Mouse (Mus musculus): ENCODE results near the gene Bcar1. TPM values are rescaled to one million over a fixed set of nuclear protein-coding genes. Genes with fewer than 3 reads are reported as not detected.

Bcar1 gene
- 38.7 and 39.7 TPM in 2 replicates for polyA plus RNA-seq (2015; fragmentation: Nextera tagmentation; extraction: Ambion mirVana)

- Histone ChIP-seq H3K27me3 (replicated peaks) (no peaks in the 10 kb centered on the region), H3K36me3 (no peaks in the 10 kb centered on the region), H3K4me2 (peak within 1 kb of the TSS; percentile 66), H3K4me1 (peaks cover 64% of the 10 kb centered on the region), H3K9me3 (no peaks in the 10 kb centered on the region), H3K4me3 (replicated peaks) (peak within 1 kb of the TSS; percentile 81), H3K27ac (peak within 1 kb of the TSS; percentile 83), H3K9ac (peak within 1 kb of the TSS; percentile 90)
- peak; percentile 33; the same call in 1 of the 2 replicates for ATAC-seq (ENCODE audit: insufficient read depth, low FRiP score, low read depth)
- WGBS = 10% methylated on average over 37 of the region's 40 CpGs
These were observed at the start of gene Bcar1 for GRCm38 (mm10) chr8:111743792-111744696. Bcar1 (minus strand) TSS chr8:111743809.

GRCm38 (mm10) chr8:111789639-111790038 lies 46.0 kb upstream of the Bcar1 start:
- H3K36me3 ChIP-seq = 0 out of 2 replicates have a peak, but pooled peaks cover 6% of the 10 kb centered on the region
- peaks cover 12% of the 10 kb centered on the region; the same call in 1 of the 2 replicates for H3K4me1 ChIP-seq
- H3K4me2 ChIP-seq = no peak overlapping the region
- no peak overlapping the region for H3K9ac ChIP-seq
- no peak overlapping the region for H3K4me3 ChIP-seq (replicated peaks)
- no peaks in the 10 kb centered on the region for H3K9me3 ChIP-seq
- no peaks in the 10 kb centered on the region for H3K27me3 ChIP-seq (replicated peaks)
- no peak overlapping the region for H3K27ac ChIP-seq
- ATAC-seq (ENCODE audit: insufficient read depth, low FRiP score, low read depth) = no peak

- ATAC-seq (ENCODE audit: insufficient read depth, low FRiP score, low read depth) = no peak
- H3K27ac ChIP-seq = no peak overlapping the region
- no peak overlapping the region for H3K9ac ChIP-seq
- H3K4me3 ChIP-seq (replicated peaks) = no peak overlapping the region
- H3K4me1 ChIP-seq = peaks cover 12% of the 10 kb centered on the region; the same call in 1 of the 2 replicates
- 0 out of 2 replicates have a peak, but pooled peaks cover 6% of the 10 kb centered on the region for H3K36me3 ChIP-seq
- H3K27me3 ChIP-seq (replicated peaks) = no peaks in the 10 kb centered on the region
- no peak overlapping the region for H3K4me2 ChIP-seq
- WGBS = 50% methylated on average over 4 of the region's 4 CpGs
- no peaks in the 10 kb centered on the region for H3K9me3 ChIP-seq
These were observed 45.6 kb upstream of the Bcar1 start for GRCm38 (mm10) chr8:111789200-111789599.

- no peaks in the 10 kb centered on the region for H3K27me3 ChIP-seq (replicated peaks)
- no peak for ATAC-seq (ENCODE audit: insufficient read depth, low FRiP score, low read depth)
- H3K4me1 ChIP-seq = peaks cover 10% of the 10 kb centered on the region; the same call in 1 of the 2 replicates
- H3K9me3 ChIP-seq = no peaks in the 10 kb centered on the region
- H3K9ac ChIP-seq = no peak overlapping the region
- H3K4me2 ChIP-seq = no peak overlapping the region
- WGBS = 72% methylated on average over 3 of the region's 3 CpGs
- H3K27ac ChIP-seq = no peak overlapping the region
- H3K4me3 ChIP-seq (replicated peaks) = no peak overlapping the region
- 0 out of 2 replicates have a peak, but pooled peaks cover 6% of the 10 kb centered on the region for H3K36me3 ChIP-seq
These were observed 44.9 kb upstream of the Bcar1 start for GRCm38 (mm10) chr8:111788497-111788896.

- Histone ChIP-seq H3K36me3 (0 out of 2 replicates have a peak, but pooled peaks cover 6% of the 10 kb centered on the region), H3K4me3 (replicated peaks) (no peak overlapping the region), H3K4me1 (peaks cover 9% of the 10 kb centered on the region; the same call in 1 of the 2 replicates), H3K27ac (peak overlapping the region; percentile 36; the same call in 1 of the 2 replicates), H3K9me3 (no peaks in the 10 kb centered on the region), H3K4me2 (no peak overlapping the region), H3K9ac (no peak overlapping the region), H3K27me3 (replicated peaks) (no peaks in the 10 kb centered on the region)
- ATAC-seq (ENCODE audit: insufficient read depth, low FRiP score, low read depth) = no peak
- 73% methylated on average over 5 of the region's 5 CpGs for WGBS
These were observed 44.5 kb upstream of the Bcar1 start for GRCm38 (mm10) chr8:111788085-111788484.

- Histone ChIP-seq H3K4me3 (replicated peaks) (no peak overlapping the region), H3K27me3 (replicated peaks) (no peaks in the 10 kb centered on the region), H3K27ac (peak overlapping the region; percentile 36; the same call in 1 of the 2 replicates), H3K9me3 (no peaks in the 10 kb centered on the region), H3K4me2 (no peak overlapping the region), H3K4me1 (peaks cover 9% of the 10 kb centered on the region; the same call in 1 of the 2 replicates), H3K36me3 (0 out of 2 replicates have a peak, but pooled peaks cover 6% of the 10 kb centered on the region), H3K9ac (no peak overlapping the region)
- ATAC-seq (ENCODE audit: insufficient read depth, low FRiP score, low read depth) = no peak
- 43% methylated on average over 4 of the region's 4 CpGs for WGBS
These were observed 44.1 kb upstream of the Bcar1 start for GRCm38 (mm10) chr8:111787683-111788082.

GRCm38 (mm10) chr8:111786701-111787588 lies 43.3 kb upstream of the Bcar1 start:
- Histone ChIP-seq H3K4me3 (replicated peaks) (no peak overlapping the region), H3K36me3 (0 out of 2 replicates have a peak, but pooled peaks cover 6% of the 10 kb centered on the region), H3K27ac (no peak overlapping the region), H3K27me3 (replicated peaks) (no peaks in the 10 kb centered on the region), H3K4me2 (no peak overlapping the region), H3K4me1 (peaks cover 11% of the 10 kb centered on the region; the same call in 1 of the 2 replicates), H3K9ac (no peak overlapping the region), H3K9me3 (no peaks in the 10 kb centered on the region)
- ATAC-seq (ENCODE audit: insufficient read depth, low FRiP score, low read depth) = no peak
- 69% methylated on average over 13 of the region's 13 CpGs for whole genome bisulfite sequencing

GRCm38 (mm10) chr8:111786116-111786515 lies 42.5 kb upstream of the Bcar1 start:
- H3K27me3 ChIP-seq (replicated peaks) = no peaks in the 10 kb centered on the region
- ATAC-seq (ENCODE audit: insufficient read depth, low FRiP score, low read depth) = no peak
- H3K4me3 ChIP-seq (replicated peaks) = no peak overlapping the region
- 92% methylated on average over 2 of the region's 2 CpGs for whole genome bisulfite sequencing
- no peaks in the 10 kb centered on the region for H3K9me3 ChIP-seq
- H3K9ac ChIP-seq = no peak overlapping the region
- H3K4me2 ChIP-seq = no peak overlapping the region
- no peak overlapping the region for H3K27ac ChIP-seq
- peaks cover 11% of the 10 kb centered on the region; the same call in 1 of the 2 replicates for H3K4me1 ChIP-seq
- H3K36me3 ChIP-seq = 0 out of 2 replicates have a peak, but pooled peaks cover 6% of the 10 kb centered on the region

- Histone ChIP-seq H3K27ac (0 out of 2 replicates have a peak overlapping the region, but pooled peaks have one; percentile 21), H3K4me2 (no peak overlapping the region), H3K4me1 (peaks cover 9% of the 10 kb centered on the region; the same call in 1 of the 2 replicates), H3K9ac (no peak overlapping the region), H3K27me3 (replicated peaks) (no peaks in the 10 kb centered on the region), H3K36me3 (0 out of 2 replicates have a peak, but pooled peaks cover 4% of the 10 kb centered on the region), H3K4me3 (replicated peaks) (no peak overlapping the region), H3K9me3 (no peaks in the 10 kb centered on the region)
- no peak for ATAC-seq (ENCODE audit: insufficient read depth, low FRiP score, low read depth)
- WGBS = 73% methylated on average over 9 of the region's 9 CpGs
These were observed 39.2 kb upstream of the Bcar1 start for GRCm38 (mm10) chr8:111782671-111783394.

- H3K4me1 ChIP-seq = 0 out of 2 replicates have a peak, but pooled peaks cover 2% of the 10 kb centered on the region
- ATAC-seq (ENCODE audit: insufficient read depth, low FRiP score, low read depth) = no peak
- no peaks in the 10 kb centered on the region for H3K27me3 ChIP-seq (replicated peaks)
- no peak overlapping the region for H3K9ac ChIP-seq
- H3K4me2 ChIP-seq = no peak overlapping the region
- no peak overlapping the region for H3K4me3 ChIP-seq (replicated peaks)
- 0 out of 2 replicates have a peak, but pooled peaks cover 4% of the 10 kb centered on the region for H3K36me3 ChIP-seq
- 73% methylated on average over 2 of the region's 2 CpGs for WGBS
- no peak overlapping the region for H3K27ac ChIP-seq
- H3K9me3 ChIP-seq = no peaks in the 10 kb centered on the region
These were observed 38.6 kb upstream of the Bcar1 start for GRCm38 (mm10) chr8:111782161-111782560.
